ENCODE assay signal across 26 mouse cellular contexts in genomic region chr9:50867015-50867414, GRCm38 (mm10). TPM values are rescaled to one million over a fixed set of nuclear protein-coding genes. Genes with fewer than 3 reads are reported as not detected.
DNase-seq lines count a peak whose midpoint lies in the region; ATAC-seq and TF ChIP-seq lines count a peak whose summit lies in the region.
"Had no signal": no experiment of that assay in that cellular context is flagged by ENCODE, and none has a peak within 500 bp of the region (broad histone marks: within the 10 kb centered on the region; RNA-seq: fewer than 3 reads in every experiment).

No protein-coding gene starts in this region.

- TF ChIP-seq CTCF in cerebellum, adult 2 months (IDR thresholded peaks at IDR 0.05; ENCODE audit: borderline replicate concordance, insufficient read depth, low read depth, low read length), result no peak

- no peaks in the 10 kb centered on the region for H3K9me3 ChIP-seq in embryonic facial prominence, embryonic 15.5 days (replicated peaks)
- H3K9me3 ChIP-seq in embryonic facial prominence, embryonic 10.5 days, result no peaks in the 10 kb centered on the region
- H3K9me3 ChIP-seq: embryonic facial prominence, embryonic 13.5 days; forebrain, embryonic 10.5 days; forebrain, embryonic 13.5 days; heart, embryonic 10.5 days; heart, embryonic 13.5 days had no signal

- H3K4me1 ChIP-seq in cerebellum, adult 2 months (ENCODE audit: control insufficient read depth, insufficient read depth, low read length), result peaks cover 24% of the 10 kb centered on the region
- 0 out of 2 replicates have a peak, but pooled peaks cover 4% of the 10 kb centered on the region for H3K4me1 ChIP-seq in embryonic facial prominence, embryonic 15.5 days
- no peaks in the 10 kb centered on the region for H3K4me1 ChIP-seq in embryonic facial prominence, embryonic 10.5 days
- H3K4me1 ChIP-seq: embryonic facial prominence, embryonic 13.5 days; forebrain, embryonic 10.5 days had no signal

- no peak overlapping the region for H3K9ac ChIP-seq in embryonic facial prominence, embryonic 15.5 days
- H3K9ac ChIP-seq: embryonic facial prominence, embryonic 13.5 days; forebrain, embryonic 13.5 days; heart, embryonic 13.5 days; hindbrain, embryonic 14.5 days had no signal

- peaks cover 75% of the 10 kb centered on the region for H3K36me3 ChIP-seq in embryonic facial prominence, embryonic 15.5 days
- H3K36me3 ChIP-seq in embryonic facial prominence, embryonic 10.5 days (replicated peaks), result peaks cover 94% of the 10 kb centered on the region

- 34% methylated on average over 6 of the region's 6 CpGs for WGBS in cerebellum, adult 2 months
- 83% methylated on average over 6 of the region's 6 CpGs for WGBS in embryonic facial prominence, embryonic 15.5 days
- WGBS in embryonic facial prominence, embryonic 10.5 days, result 96% methylated on average over 6 of the region's 6 CpGs

- no peak for DNase-seq in cerebellum, postnatal 10 days
- peak in 1 of 2 experiments; percentile 53 for DNase-seq in cerebellum, adult 2 months
- no peak for DNase-seq in cerebellum, adult 11 months
- DNase-seq in embryonic facial prominence, embryonic 10.5 days (ENCODE audit: low spot score), result no peak
- DNase-seq in lung, postnatal 36 days, result no peak
- DNase-seq: adrenal gland, adult 8-10 months; adrenal gland, postnatal 25 days; gastrocnemius, postnatal 10 days; gastrocnemius, postnatal 36 days; heart, adult 2 months; heart, postnatal 14 days; heart, postnatal 4 days; kidney, adult 18-20 months had no signal

- ATAC-seq in cerebellum, adult (ENCODE audit: insufficient number of reproducible peaks, low FRiP score, low TSS enrichment), result peak; percentile 31; the same call in 1 of the 2 replicates
- no peak for ATAC-seq in embryonic facial prominence, embryonic 15.5 days (ENCODE audit: insufficient number of reproducible peaks, low FRiP score, low TSS enrichment, low read depth)
- ATAC-seq: activated CD4-positive, CD25-positive, alpha-beta regulatory T cell, adult 4 months; forebrain, embryonic 13.5 days; forebrain, embryonic 16.5 days; hindbrain, postnatal 0 days; inflammation-experienced regulatory T-cells, adult 6 months; intestine, embryonic 16.5 days had no signal

- no peak overlapping the region for H3K4me3 ChIP-seq in cerebellum, adult 2 months (replicated peaks; ENCODE audit: insufficient read depth, low read depth, low read length)
- no peak overlapping the region for H3K4me3 ChIP-seq in embryonic facial prominence, embryonic 15.5 days (replicated peaks)
- H3K4me3 ChIP-seq in embryonic facial prominence, embryonic 10.5 days, result no peak overlapping the region
- H3K4me3 ChIP-seq: embryonic facial prominence, embryonic 13.5 days; forebrain, embryonic 10.5 days; forebrain, embryonic 13.5 days; heart, adult 2 months; heart, embryonic 10.5 days; heart, embryonic 13.5 days had no signal

- no peaks in the 10 kb centered on the region for H3K27me3 ChIP-seq in cerebellum, adult 2 months (ENCODE audit: control insufficient read depth, insufficient read depth, low read length)
- no peaks in the 10 kb centered on the region for H3K27me3 ChIP-seq in embryonic facial prominence, embryonic 15.5 days
- no peaks in the 10 kb centered on the region for H3K27me3 ChIP-seq in embryonic facial prominence, embryonic 10.5 days (replicated peaks; ENCODE audit: low read depth, poor library complexity, severe bottlenecking)
- H3K27me3 ChIP-seq: embryonic facial prominence, embryonic 13.5 days; forebrain, embryonic 13.5 days; heart, embryonic 13.5 days had no signal

- H3K4me2 ChIP-seq in embryonic facial prominence, embryonic 15.5 days (replicated peaks), result no peak overlapping the region
- H3K4me2 ChIP-seq: embryonic facial prominence, embryonic 13.5 days; forebrain, embryonic 13.5 days; heart, embryonic 13.5 days; hindbrain, embryonic 14.5 days had no signal

- H3K27ac ChIP-seq in cerebellum, adult 2 months (ENCODE audit: insufficient read depth, low read length), result 0 out of 2 replicates have a peak overlapping the region, but pooled peaks have one; percentile 62
- peak overlapping the region; percentile 17; the same call in 1 of the 2 replicates for H3K27ac ChIP-seq in embryonic facial prominence, embryonic 15.5 days (replicated peaks)
- H3K27ac ChIP-seq in embryonic facial prominence, embryonic 10.5 days (replicated peaks), result no peak overlapping the region
- H3K27ac ChIP-seq: embryonic facial prominence, embryonic 13.5 days; forebrain, embryonic 10.5 days; forebrain, embryonic 13.5 days; heart, adult 2 months; heart, embryonic 13.5 days; hindbrain, embryonic 14.5 days; hindbrain, postnatal 0 days had no signal

- no peak for TF ChIP-seq POLR2A in cerebellum, adult 2 months (IDR thresholded peaks at IDR 0.05; ENCODE audit: borderline replicate concordance, insufficient read depth, low read length)

RNA-seq across cellular contexts. Expression of gene Ppp2r1b, which starts 21.9 kb away (rescaled TPM):
- polyA plus RNA-seq in cerebellum, adult 2 months (2012; rRNA removed), result 30.2 and 34.7 TPM in 2 replicates
- 54.3 and 58.9 TPM in 2 replicates for polyA plus RNA-seq in embryonic facial prominence, embryonic 15.5 days (2015; fragmentation: Nextera tagmentation; extraction: Ambion mirVana)
- polyA plus RNA-seq in embryonic facial prominence, embryonic 10.5 days (2016; fragmentation: Nextera tagmentation; extraction: Ambion mirVana), result 162 and 178 TPM in 2 replicates
